Mouse (Mus musculus): ENCODE data around the gene Fam189a2. TPM values are rescaled to one million over a fixed set of nuclear protein-coding genes. Genes with fewer than 3 reads are reported as not detected.

Fam189a2 gene
- polyA plus RNA-seq, 1 experiment from 2014 or later: 1.2 TPM

DNA sequence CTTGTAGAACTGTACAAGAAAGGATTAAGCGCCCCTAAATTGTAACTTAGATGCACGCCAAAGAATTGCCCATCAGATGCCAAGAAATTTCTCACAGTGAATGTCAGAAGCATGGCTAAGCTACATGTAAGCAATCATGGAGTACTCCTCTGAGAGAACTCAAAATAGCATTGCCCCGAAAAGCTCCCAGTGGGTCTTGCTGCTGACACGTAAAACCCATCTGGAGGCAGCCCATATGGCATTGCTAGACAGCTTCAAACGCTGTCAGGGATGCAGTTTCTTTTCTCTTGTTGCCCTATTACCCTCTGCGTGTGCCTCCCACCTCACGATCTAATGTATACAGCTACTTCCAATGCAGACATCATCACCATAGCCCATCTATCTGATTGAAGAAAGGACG is 28.0 kb upstream of the Fam189a2 start:
- ATAC-seq (ENCODE audit: insufficient read depth): peak; percentile 7; the same call in 1 of the 2 replicates
- 48% methylated on average over 8 of the region's 8 CpGs for WGBS

GRCm38 (mm10) chr19:24058021-24058420 is 27.2 kb upstream of the Fam189a2 start:
- DNase-seq (peak; percentile 57), ATAC-seq (ENCODE audit: insufficient read depth) (0 out of 2 replicates have a peak, but pooled peaks have one; percentile 37)
- 47% methylated on average over 5 of the region's 5 CpGs for WGBS
- Histone ChIP-seq H3K4me3 (ENCODE audit: low read depth, low read length) (no peak overlapping the region), H3K9ac (no peak overlapping the region), H3K9me3 (ENCODE audit: low read depth, low read length) (no peaks in the 10 kb centered on the region), H3K36me3 (ENCODE audit: insufficient read depth) (no peaks in the 10 kb centered on the region), H3K27me3 (ENCODE audit: insufficient read depth, low read length) (no peaks in the 10 kb centered on the region), H3K4me2 (no peak overlapping the region), H3K27ac (ENCODE audit: low read depth) (0 out of 2 replicates have a peak overlapping the region, but pooled peaks have one; percentile 30), H3K4me1 (ENCODE audit: insufficient read depth) (peaks cover 19% of the 10 kb centered on the region)
- no peak for TF ChIP-seq CTCF (IDR thresholded peaks at IDR 0.05; ENCODE audit: low read depth)

More for the DNA sequence above, 28.0 kb upstream of the Fam189a2 start:
- Histone ChIP-seq H3K4me2 (no peak overlapping the region), H3K36me3 (ENCODE audit: insufficient read depth) (no peaks in the 10 kb centered on the region), H3K27ac (ENCODE audit: low read depth) (peak overlapping the region; percentile 18; the same call in 1 of the 2 replicates), H3K27me3 (ENCODE audit: insufficient read depth, low read length) (no peaks in the 10 kb centered on the region), H3K9ac (no peak overlapping the region), H3K4me3 (ENCODE audit: low read depth, low read length) (no peak overlapping the region), H3K4me1 (ENCODE audit: insufficient read depth) (peaks cover 14% of the 10 kb centered on the region), H3K9me3 (ENCODE audit: low read depth, low read length) (no peaks in the 10 kb centered on the region)
- peak; percentile 65 for DNase-seq
- no peak for TF ChIP-seq CTCF (IDR thresholded peaks at IDR 0.05; ENCODE audit: low read depth)

DNA sequence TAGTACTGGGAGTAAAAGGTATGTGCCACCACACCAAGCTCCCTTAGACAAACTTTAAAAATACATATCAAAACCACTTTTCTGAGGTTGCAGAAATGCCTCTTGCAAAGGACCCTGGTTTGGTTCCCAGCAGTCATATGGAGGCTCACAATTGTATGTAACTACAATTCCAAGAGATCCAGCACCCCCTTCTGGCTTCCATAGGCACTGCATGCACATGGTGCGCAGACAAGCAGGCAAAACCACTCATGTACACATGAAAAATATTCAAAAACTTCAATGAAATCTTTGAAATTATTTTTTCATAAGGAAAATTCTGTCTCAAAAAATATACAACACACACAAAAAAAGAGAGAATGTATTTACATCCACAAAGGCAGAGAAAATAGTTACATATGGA is 26.1 kb upstream of the Fam189a2 start:
- no peak for DNase-seq
- H3K4me3 ChIP-seq (ENCODE audit: low read depth, low read length): no peak overlapping the region
- no peak overlapping the region for H3K27ac ChIP-seq (ENCODE audit: low read depth)
- no peaks in the 10 kb centered on the region for H3K27me3 ChIP-seq (ENCODE audit: insufficient read depth, low read length)
- no peak overlapping the region for H3K4me2 ChIP-seq
- no peaks in the 10 kb centered on the region for H3K9me3 ChIP-seq (ENCODE audit: low read depth, low read length)
- peak; percentile 32 for TF ChIP-seq CTCF (IDR thresholded peaks at IDR 0.05; ENCODE audit: low read depth)
- no peak for ATAC-seq (ENCODE audit: insufficient read depth)
- H3K9ac ChIP-seq: no peak overlapping the region
- H3K36me3 ChIP-seq (ENCODE audit: insufficient read depth): no peaks in the 10 kb centered on the region
- WGBS: 100% methylated on average over 1 of the region's 1 CpGs
- H3K4me1 ChIP-seq (ENCODE audit: insufficient read depth): peaks cover 19% of the 10 kb centered on the region

DNA sequence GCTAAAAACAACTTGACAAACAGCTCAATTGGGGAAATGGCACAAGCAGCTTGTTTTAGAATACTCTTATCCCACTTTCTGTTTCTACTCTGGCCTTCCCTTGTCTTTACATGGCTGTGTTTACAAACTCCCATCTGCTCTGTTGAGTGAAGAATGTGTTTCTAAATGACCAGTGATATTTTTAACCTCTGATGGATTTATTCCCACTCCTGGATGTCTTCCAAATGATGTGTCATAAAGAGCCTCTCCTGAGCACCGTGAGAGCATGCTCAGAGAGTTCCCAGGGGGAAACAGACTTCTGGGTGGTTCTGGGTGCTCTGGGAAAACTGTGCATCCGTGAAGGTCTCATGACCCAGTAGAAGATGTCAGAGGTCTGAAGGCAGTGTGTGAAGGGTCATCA is 24.1 kb upstream of the Fam189a2 start:
- no peaks in the 10 kb centered on the region for H3K27me3 ChIP-seq (ENCODE audit: insufficient read depth, low read length)
- H3K9me3 ChIP-seq (ENCODE audit: low read depth, low read length): no peaks in the 10 kb centered on the region
- WGBS: 26% methylated on average over 2 of the region's 2 CpGs
- peak overlapping the region; percentile 68; the same call in 1 of the 2 replicates for H3K27ac ChIP-seq (ENCODE audit: low read depth)
- peak; percentile 92 for DNase-seq
- no peak overlapping the region for H3K9ac ChIP-seq
- ATAC-seq (ENCODE audit: insufficient read depth): peak; percentile 76
- no peak for TF ChIP-seq CTCF (IDR thresholded peaks at IDR 0.05; ENCODE audit: low read depth)
- H3K36me3 ChIP-seq (ENCODE audit: insufficient read depth): no peaks in the 10 kb centered on the region
- H3K4me2 ChIP-seq: peak overlapping the region; percentile 29; the same call in 1 of the 2 replicates
- peaks cover 19% of the 10 kb centered on the region for H3K4me1 ChIP-seq (ENCODE audit: insufficient read depth)
- H3K4me3 ChIP-seq (ENCODE audit: low read depth, low read length): no peak overlapping the region

- Histone ChIP-seq H3K27ac (ENCODE audit: low read depth) (peak overlapping the region; percentile 51), H3K4me3 (ENCODE audit: low read depth, low read length) (no peak overlapping the region)
Measured at GRCm38 (mm10) chr19:24054265-24054664, 23.4 kb upstream of the Fam189a2 start.

GRCm38 (mm10) chr19:24050514-24050913 is 19.7 kb upstream of the Fam189a2 start:
- DNase-seq (peak; percentile 30), ATAC-seq (ENCODE audit: insufficient read depth) (no peak)
- H3K36me3 ChIP-seq (ENCODE audit: insufficient read depth): no peaks in the 10 kb centered on the region
- no peaks in the 10 kb centered on the region for H3K27me3 ChIP-seq (ENCODE audit: insufficient read depth, low read length)
- H3K4me1 ChIP-seq (ENCODE audit: insufficient read depth): peaks cover 22% of the 10 kb centered on the region
- no peak overlapping the region for H3K27ac ChIP-seq (ENCODE audit: low read depth)
- H3K9me3 ChIP-seq (ENCODE audit: low read depth, low read length): no peaks in the 10 kb centered on the region
- H3K9ac ChIP-seq: no peak overlapping the region
- WGBS: 51% methylated on average over 2 of the region's 2 CpGs
- H3K4me3 ChIP-seq (ENCODE audit: low read depth, low read length): no peak overlapping the region
- H3K4me2 ChIP-seq: no peak overlapping the region
- TF ChIP-seq CTCF (IDR thresholded peaks at IDR 0.05; ENCODE audit: low read depth): no peak

More at GRCm38 (mm10) chr19:24054265-24054664, 23.4 kb upstream of the Fam189a2 start:
- Histone ChIP-seq H3K27me3 (ENCODE audit: insufficient read depth, low read length) (no peaks in the 10 kb centered on the region), H3K4me1 (ENCODE audit: insufficient read depth) (peaks cover 22% of the 10 kb centered on the region), H3K4me2 (peak overlapping the region; percentile 29), H3K9ac (no peak overlapping the region), H3K9me3 (ENCODE audit: low read depth, low read length) (no peaks in the 10 kb centered on the region), H3K36me3 (ENCODE audit: insufficient read depth) (no peaks in the 10 kb centered on the region)
- TF ChIP-seq CTCF (IDR thresholded peaks at IDR 0.05; ENCODE audit: low read depth): no peak
- 39% methylated on average over 5 of the region's 5 CpGs for WGBS
- ATAC-seq (ENCODE audit: insufficient read depth) (no peak), DNase-seq (peak; percentile 37)

DNA sequence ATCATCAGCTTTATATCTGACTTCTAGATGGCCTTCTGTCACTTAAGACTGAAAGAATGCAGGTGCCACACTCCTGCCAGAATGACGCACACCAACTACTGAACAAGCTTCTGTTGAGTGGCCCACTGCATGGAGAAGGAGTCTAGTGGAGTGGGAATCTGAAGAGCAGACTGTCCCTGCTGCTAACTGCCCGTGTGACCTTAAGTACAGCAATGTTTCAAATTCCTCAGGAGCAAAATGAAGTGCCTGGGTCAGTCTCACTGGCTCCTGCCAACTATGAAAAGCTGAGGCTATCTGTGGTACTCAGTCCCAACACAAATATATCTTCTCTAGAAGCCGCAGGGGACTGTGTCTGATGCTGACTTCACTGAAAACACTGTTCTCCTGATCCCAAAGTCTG is 18.5 kb upstream of the Fam189a2 start:
- Histone ChIP-seq H3K36me3 (ENCODE audit: insufficient read depth) (no peaks in the 10 kb centered on the region), H3K4me1 (ENCODE audit: insufficient read depth) (peaks cover 13% of the 10 kb centered on the region; the same call in 1 of the 2 replicates), H3K4me3 (ENCODE audit: low read depth, low read length) (no peak overlapping the region), H3K9me3 (ENCODE audit: low read depth, low read length) (no peaks in the 10 kb centered on the region), H3K9ac (no peak overlapping the region), H3K27me3 (ENCODE audit: insufficient read depth, low read length) (no peaks in the 10 kb centered on the region), H3K27ac (ENCODE audit: low read depth) (no peak overlapping the region), H3K4me2 (no peak overlapping the region)
- WGBS: 50% methylated on average over 3 of the region's 3 CpGs
- no peak for DNase-seq
- TF ChIP-seq CTCF (IDR thresholded peaks at IDR 0.05; ENCODE audit: low read depth): no peak
- ATAC-seq (ENCODE audit: insufficient read depth): no peak
